Mouse (Mus musculus) hindbrain, embryonic 14.5 days (tissue): Measurements from ENCODE around the gene Nat8f6. TPM values are rescaled to one million over a fixed set of nuclear protein-coding genes. Genes with fewer than 3 reads are reported as not detected.
"Not testable (repeated sequence)": the region's sequence is repeated elsewhere in the genome, so short reads cannot be mapped to it uniquely, and the experiment has no call there.

ENCODE experiments used
- ATAC-seq: fragments of 200-750 bp; cut with Nextera tagmentation; 2 replicates; pipeline ENCODE4 v1.8.0; 2017; ENCODE audit warnings: moderate number of reproducible peaks, mild to moderate bottlenecking, moderate TSS enrichment, moderate library complexity; ENCODE audit not compliant: low FRiP score
- DNase-seq: peaks from one replicate; pipeline ENCODE4 v3.0.0-alpha.2; 2015; ENCODE audit warnings: low spot score
- H3K27ac ChIP-seq: fragments of 300-500 bp; sonication (generic); 2 replicates; pipeline ENCODE4 v1.5.1; 2014; ENCODE audit warnings: mild to moderate bottlenecking, moderate library complexity
- H3K27me3 ChIP-seq: fragments of 300-500 bp; sonication (generic); 2 replicates; pipeline ENCODE4 v1.6.1; 2014; ENCODE audit warnings: mild to moderate bottlenecking, low read length, mixed read lengths; ENCODE audit not compliant: control insufficient read depth, insufficient read depth
- H3K36me3 ChIP-seq: fragments of 300-500 bp; sonication (generic); replicated peaks from 2 replicates; pipeline ENCODE4 v1.6.1; 2014; ENCODE audit not compliant: control insufficient read depth, insufficient read depth
- H3K4me1 ChIP-seq: fragments of 300-500 bp; sonication (generic); replicated peaks from 2 replicates; pipeline ENCODE4 v1.6.1; 2014; ENCODE audit warnings: antibody characterized with exemption, low read length, mixed read lengths; ENCODE audit not compliant: control insufficient read depth, insufficient read depth
- H3K4me2 ChIP-seq: fragments of 300-500 bp; sonication (generic); replicated peaks from 2 replicates; pipeline ENCODE4 v1.6.1; 2014; ENCODE audit warnings: mild to moderate bottlenecking, moderate library complexity
- H3K4me3 ChIP-seq: fragments of 300-500 bp; sonication (generic); replicated peaks from 2 replicates; pipeline ENCODE4 v1.5.1; 2014; ENCODE audit warnings: mild to moderate bottlenecking, low read length
- H3K9ac ChIP-seq: fragments of 300-500 bp; sonication (generic); 2 replicates; pipeline ENCODE4 v1.6.1; 2014
- H3K9me3 ChIP-seq: fragments of 300-500 bp; sonication (generic); 2 replicates; pipeline ENCODE4 v1.6.1; 2016; ENCODE audit warnings: low read length; ENCODE audit not compliant: control insufficient read depth
- WGBS: fragments of 180-500 bp; shearing (Covaris S2); extraction: QIAGEN DNeasy Blood & Tissue Kit; methylation state at CpG from one replicate; pipeline ENCODE4 v1.1.7; 2014; 5-methylcytosine and 5-hydroxymethylcytosine counted together
- polyA plus RNA-seq: library from polyadenylated mRNA; unstranded; fragments of >200 nt; fragmentation: Nextera tagmentation; extraction: Ambion mirVana; gene quantifications from 2 replicates; pipeline ENCODE4 v1.2.1, GENCODE M21; 2014

The Nat8f6 gene
- polyA plus RNA-seq, 1 experiment from 2014 or later = not detected

DNA sequence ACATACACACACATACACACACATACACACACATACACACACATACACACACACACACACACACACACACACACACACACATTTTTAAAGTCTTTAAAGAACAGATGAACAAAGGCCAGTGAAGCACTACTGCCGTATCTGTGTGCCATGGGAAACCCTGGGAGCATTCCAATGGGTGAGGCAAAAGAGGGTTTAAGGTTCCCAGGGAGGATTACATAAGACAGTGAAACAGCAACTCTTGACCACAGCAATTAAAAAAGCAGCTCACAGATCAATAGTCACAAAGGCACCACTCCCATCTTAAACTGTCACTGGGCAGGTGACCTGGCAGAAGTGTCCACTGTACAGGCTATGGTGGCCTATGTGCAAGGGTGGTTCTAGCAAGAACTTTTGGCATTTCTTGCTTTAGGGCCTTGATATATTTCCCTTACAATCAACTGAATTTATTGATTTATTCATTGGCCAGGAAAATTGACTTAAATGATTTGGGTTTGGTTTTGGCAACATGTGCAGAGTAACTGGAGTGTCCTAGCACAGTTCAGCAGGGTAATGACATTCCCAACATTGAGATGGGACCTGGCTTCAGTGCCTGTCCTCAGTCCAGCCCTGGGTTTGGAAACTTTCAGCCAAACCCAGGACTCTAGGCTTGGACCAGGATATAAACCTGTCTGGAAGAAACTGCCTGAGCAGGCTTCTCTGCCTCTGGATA, 2.8 kb upstream of the Nat8f6 start:
- no peak for ATAC-seq
- H3K27me3 ChIP-seq = no peaks in the 10 kb centered on the region
- H3K9me3 ChIP-seq = no peaks in the 10 kb centered on the region
- DNase-seq = no peak
- WGBS = 94% methylated on average over 1 of the region's 1 CpGs
- no peak overlapping the region for H3K27ac ChIP-seq
- H3K36me3 ChIP-seq = no peaks in the 10 kb centered on the region
- H3K4me3 ChIP-seq = no peak overlapping the region
- H3K4me1 ChIP-seq = no peaks in the 10 kb centered on the region
- no peak overlapping the region for H3K4me2 ChIP-seq
- H3K9ac ChIP-seq = no peak overlapping the region

DNA sequence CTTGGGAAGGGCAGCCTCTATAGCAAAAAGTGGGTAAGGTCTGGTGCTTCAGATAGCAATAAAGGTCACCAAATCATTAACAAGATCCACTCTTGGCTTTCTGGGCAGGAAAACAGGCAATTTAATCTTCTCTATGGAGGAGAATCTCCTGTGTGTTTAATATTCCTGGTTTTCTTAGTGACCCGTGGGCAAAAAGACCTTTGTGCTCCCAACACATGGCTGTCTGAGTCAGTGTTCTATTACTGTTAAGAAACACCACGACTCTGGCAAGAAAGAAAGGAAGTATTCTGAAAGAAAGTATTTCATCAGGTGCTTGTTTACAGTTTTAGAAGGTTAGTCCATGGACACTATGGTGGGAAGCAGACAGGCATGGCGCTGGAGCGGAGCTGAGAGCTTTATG, 1.5 kb upstream of the Nat8f6 start:
- H3K27ac ChIP-seq = no peak overlapping the region
- H3K9ac ChIP-seq = no peak overlapping the region
- ATAC-seq (no peak), DNase-seq (no peak)
- no peaks in the 10 kb centered on the region for H3K36me3 ChIP-seq
- no peak overlapping the region for H3K4me3 ChIP-seq
- WGBS = 86% methylated on average over 4 of the region's 4 CpGs
- H3K4me2 ChIP-seq = no peak overlapping the region
- no peaks in the 10 kb centered on the region for H3K9me3 ChIP-seq
- no peaks in the 10 kb centered on the region for H3K4me1 ChIP-seq
- no peaks in the 10 kb centered on the region for H3K27me3 ChIP-seq

DNA sequence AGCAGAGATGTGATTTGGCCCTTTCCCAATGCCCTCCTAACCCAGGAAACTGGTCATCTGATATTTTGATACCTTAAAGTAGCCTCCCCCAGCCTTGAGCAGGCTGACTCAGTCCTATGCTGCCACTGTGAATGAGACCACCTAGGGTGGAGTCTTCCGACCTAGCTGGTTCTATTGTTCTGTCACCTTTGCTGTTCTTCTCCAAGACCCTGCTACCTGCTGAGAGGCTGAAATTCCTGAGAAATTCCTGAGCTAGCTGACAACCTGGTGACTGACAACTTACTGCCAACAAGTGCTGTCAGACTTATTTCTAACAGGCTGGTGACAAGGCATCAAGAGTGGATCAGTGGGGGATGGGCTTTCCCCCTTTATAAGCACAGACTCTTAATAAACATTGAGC, 2.4 kb downstream of the Nat8f6 start:
- DNase-seq = no peak

DNA sequence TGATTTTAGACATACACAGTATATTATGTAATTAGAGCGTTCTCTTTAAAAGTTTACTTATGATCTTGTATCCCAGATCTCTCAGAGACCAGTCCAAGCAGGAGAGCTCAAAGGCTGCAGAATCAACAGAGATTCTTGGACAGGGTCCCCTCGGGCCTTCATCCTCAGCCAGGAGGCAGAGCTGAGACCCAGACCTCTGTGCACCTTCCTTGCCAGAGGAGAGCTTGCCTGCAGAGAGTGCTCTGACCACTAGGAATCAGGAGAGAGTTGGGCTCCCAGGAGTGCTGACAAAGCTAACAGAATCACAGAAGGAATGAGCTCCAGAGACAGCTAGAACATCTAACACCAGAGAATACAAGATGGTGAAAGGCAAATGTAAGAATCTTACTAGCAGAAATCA, 7.4 kb downstream of the Nat8f6 start:
- WGBS = 95% methylated on average over 2 of the region's 2 CpGs
- Histone ChIP-seq H3K27ac (no peak overlapping the region), H3K27me3 (no peaks in the 10 kb centered on the region), H3K4me1 (no peaks in the 10 kb centered on the region), H3K9ac (no peak overlapping the region), H3K4me3 (no peak overlapping the region), H3K9me3 (no peaks in the 10 kb centered on the region), H3K4me2 (no peak overlapping the region), H3K36me3 (no peaks in the 10 kb centered on the region)
- DNase-seq = no peak
- ATAC-seq = no peak

More for the DNA sequence above, 2.4 kb downstream of the Nat8f6 start:
- Histone ChIP-seq H3K4me2 (no peak overlapping the region), H3K36me3 (no peaks in the 10 kb centered on the region), H3K27ac (no peak overlapping the region), H3K4me1 (no peaks in the 10 kb centered on the region), H3K27me3 (no peaks in the 10 kb centered on the region), H3K4me3 (no peak overlapping the region), H3K9ac (no peak overlapping the region), H3K9me3 (no peaks in the 10 kb centered on the region)
- 25% methylated on average over 1 of the region's 1 CpGs for WGBS
- no peak for ATAC-seq

DNA sequence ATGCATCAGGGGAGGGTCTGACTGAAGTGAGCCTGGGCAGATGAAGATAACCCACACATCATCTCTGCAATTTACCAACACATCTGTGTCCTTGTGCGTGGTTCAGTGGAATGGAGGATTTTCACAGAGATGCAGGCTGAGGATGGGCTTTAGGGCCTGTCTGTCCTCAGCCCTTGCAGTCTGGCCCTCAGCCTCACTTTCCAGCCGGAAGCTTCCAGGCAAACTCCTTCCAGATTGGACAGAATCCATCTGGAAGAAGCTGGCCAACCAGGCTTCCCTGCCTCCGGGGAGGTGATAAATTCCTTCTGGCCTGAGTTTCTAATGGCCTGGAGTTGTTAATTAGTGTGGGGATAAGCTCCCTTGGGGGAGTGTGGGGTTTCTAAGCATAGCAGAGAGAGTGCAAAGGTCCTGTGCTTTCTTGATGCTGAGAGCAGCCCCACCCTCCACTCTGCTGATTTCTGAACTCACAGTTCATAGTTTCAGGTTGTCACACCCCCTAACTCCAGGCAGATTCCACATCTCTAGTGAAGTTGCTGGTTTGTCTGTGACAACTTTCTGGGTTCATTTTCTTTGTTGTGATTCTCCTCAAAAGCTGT, 9.7 kb downstream of the Nat8f6 start:
- not testable (repeated sequence) for ATAC-seq, H3K4me2 ChIP-seq, H3K27me3 ChIP-seq, DNase-seq, H3K36me3 ChIP-seq, H3K4me1 ChIP-seq, H3K27ac ChIP-seq, H3K9ac ChIP-seq, H3K4me3 ChIP-seq, H3K9me3 ChIP-seq
- 66% methylated on average over 3 of the region's 3 CpGs for WGBS

DNA sequence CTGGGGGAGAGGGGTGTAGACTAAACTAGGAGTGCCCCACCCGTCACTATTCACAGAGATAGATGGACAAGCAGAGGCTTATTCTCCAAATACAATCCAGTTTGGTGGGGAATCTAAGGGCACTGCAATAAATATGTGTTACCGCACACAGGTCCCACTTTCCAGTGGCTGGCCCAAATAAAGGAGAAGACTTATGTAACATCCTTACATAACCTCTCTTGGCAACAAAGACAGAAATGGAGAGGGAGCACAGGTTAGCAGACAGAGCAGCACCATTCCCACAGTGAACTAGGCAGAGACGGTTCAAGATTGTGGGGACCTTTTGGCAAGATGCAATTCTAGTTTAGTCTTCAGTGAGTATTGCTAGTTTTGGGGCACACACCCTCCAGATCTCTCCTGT, 10.2 kb downstream of the Nat8f6 start:
- DNase-seq, H3K4me3 ChIP-seq, H3K27me3 ChIP-seq, H3K27ac ChIP-seq, H3K9ac ChIP-seq, H3K9me3 ChIP-seq, ATAC-seq, H3K4me2 ChIP-seq, H3K4me1 ChIP-seq, H3K36me3 ChIP-seq: not testable (repeated sequence)
- 83% methylated on average over 2 of the region's 3 CpGs for WGBS

DNA sequence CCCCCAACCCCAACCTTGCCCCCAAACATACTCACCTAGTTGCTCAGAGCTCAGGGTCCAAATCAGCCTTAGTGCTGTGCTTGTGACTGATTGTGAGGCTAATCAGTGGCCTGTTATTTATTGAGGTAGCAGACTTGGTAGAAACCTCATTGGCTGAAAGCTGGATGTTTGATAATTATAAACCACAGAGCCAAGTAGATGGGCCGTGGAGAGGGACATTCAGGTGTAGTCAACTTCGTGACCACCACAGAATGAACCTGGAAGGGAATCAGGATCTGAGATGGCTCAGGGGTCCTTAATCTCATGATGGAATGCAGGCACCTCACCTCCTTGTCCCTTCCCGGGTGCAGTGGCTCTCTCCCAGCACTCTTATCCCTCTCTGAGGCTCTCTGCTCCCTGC, 11.0 kb downstream of the Nat8f6 start:
- not testable (repeated sequence) for ATAC-seq, H3K4me2 ChIP-seq, H3K27me3 ChIP-seq, H3K4me3 ChIP-seq, H3K9ac ChIP-seq, H3K27ac ChIP-seq, H3K4me1 ChIP-seq, H3K9me3 ChIP-seq, H3K36me3 ChIP-seq, DNase-seq
- 88% methylated on average over 2 of the region's 3 CpGs for WGBS

DNA sequence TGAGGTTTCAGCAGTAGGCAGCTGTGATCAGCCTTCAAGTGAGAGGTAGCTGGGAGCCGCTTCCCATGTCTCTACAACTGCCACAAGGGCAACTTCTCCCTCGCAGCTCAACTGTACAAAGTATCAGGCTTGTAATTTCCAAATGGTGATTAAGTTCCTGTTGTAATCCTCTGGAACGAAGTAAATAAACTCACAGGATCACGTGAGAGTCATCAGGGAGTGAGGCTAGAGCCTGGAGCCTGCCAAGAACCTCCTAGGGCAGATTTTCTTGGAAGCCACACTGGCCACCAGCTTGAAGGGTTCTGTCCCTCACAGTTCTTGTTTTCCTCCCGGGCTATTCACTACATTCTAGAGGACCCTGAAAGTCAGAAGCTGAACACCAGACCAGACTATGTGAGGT, 17.6 kb downstream of the Nat8f6 start:
- not testable (repeated sequence) for ATAC-seq

DNA sequence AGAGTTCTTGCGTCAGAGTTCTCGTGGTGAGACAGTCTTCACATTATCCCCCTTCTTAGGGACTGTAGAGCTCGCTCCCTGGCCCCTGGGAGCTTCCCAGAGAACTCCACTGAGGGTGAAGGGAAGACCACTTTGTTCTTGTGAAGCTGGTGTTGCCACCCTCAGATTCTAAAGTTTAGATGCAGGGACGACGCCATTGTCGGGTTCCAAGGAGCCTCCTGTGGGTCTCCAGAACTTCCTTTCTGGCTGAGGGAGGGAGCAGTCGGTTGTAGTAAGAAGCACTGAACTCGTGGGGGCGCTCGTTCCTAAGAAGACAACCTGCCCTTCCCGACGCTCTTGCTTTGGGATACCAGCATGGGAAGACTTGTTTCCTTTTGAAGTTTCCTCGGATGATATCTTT, 55.2 kb downstream of the Nat8f6 start, which contains the start of gene Nat8f3:
Gene Nat8f3, minus strand, starts transcription at position 223 of the 400 bp plus-strand sequence.
- not testable (repeated sequence) for ATAC-seq, DNase-seq

More for the DNA sequence above, 17.6 kb downstream of the Nat8f6 start:
- DNase-seq, H3K36me3 ChIP-seq, H3K27me3 ChIP-seq, H3K4me1 ChIP-seq, H3K27ac ChIP-seq, H3K9ac ChIP-seq, H3K4me3 ChIP-seq, H3K4me2 ChIP-seq, H3K9me3 ChIP-seq: not testable (repeated sequence)
- 80% methylated on average over 5 of the region's 5 CpGs for WGBS

More for the DNA sequence above, 55.2 kb downstream of the Nat8f6 start, which contains the start of gene Nat8f3:
- 67% methylated on average over 13 of the region's 13 CpGs for WGBS
- H3K4me1 ChIP-seq, H3K36me3 ChIP-seq, H3K27ac ChIP-seq, H3K4me2 ChIP-seq, H3K9me3 ChIP-seq, H3K27me3 ChIP-seq, H3K4me3 ChIP-seq, H3K9ac ChIP-seq: not testable (repeated sequence)
